Mouse (Mus musculus): ENCODE data around the gene Pam16. TPM values are rescaled to one million over a fixed set of nuclear protein-coding genes. Genes with fewer than 3 reads are reported as not detected.

The Pam16 gene
- polyA plus RNA-seq, 1 experiment from 2014 or later, result 117 TPM

DNA sequence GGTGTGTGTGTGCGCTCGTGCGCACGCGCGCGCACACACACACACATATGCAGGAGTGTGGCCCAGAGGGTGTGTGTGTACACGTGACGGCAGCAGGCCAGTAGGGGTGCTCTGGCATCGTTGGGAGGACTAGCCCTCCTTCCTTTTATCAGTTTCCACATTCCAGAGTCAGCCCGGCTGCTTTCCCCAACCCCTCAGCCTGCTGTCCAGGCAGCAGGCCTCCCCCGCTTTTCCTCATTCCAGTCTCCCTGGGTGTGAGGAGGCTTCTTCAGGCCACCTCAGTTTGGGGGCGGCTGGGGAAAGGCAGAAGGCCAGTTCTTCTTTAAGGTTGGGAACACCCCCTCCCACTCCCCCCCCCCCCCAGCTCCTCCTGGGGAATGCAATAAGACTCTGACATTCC, 17.4 kb upstream of the Pam16 start:
- WGBS, result 36% methylated on average over 13 of the region's 13 CpGs
- peaks cover 6% of the 10 kb centered on the region; the same call in 1 of the 2 replicates for H3K4me1 ChIP-seq (replicated peaks; ENCODE audit: control insufficient read depth, insufficient read depth, low read length)
- H3K4me3 ChIP-seq (ENCODE audit: low read depth, low read length), result no peak overlapping the region
- no peaks in the 10 kb centered on the region for H3K36me3 ChIP-seq (ENCODE audit: control insufficient read depth, insufficient read depth, low read length)
- peak overlapping the region; percentile 17; the same call in 1 of the 2 replicates for H3K4me2 ChIP-seq (replicated peaks; ENCODE audit: low read depth, low read length)
- H3K27me3 ChIP-seq (ENCODE audit: control insufficient read depth, insufficient read depth, low read length), result no peaks in the 10 kb centered on the region
- ATAC-seq (ENCODE audit: low FRiP score) (0 out of 2 replicates have a peak, but pooled peaks have one; percentile 25), DNase-seq (ENCODE audit: low spot score) (peak; percentile 39)
- no peaks in the 10 kb centered on the region for H3K9me3 ChIP-seq (ENCODE audit: control insufficient read depth, low read length)
- H3K27ac ChIP-seq (ENCODE audit: low read depth, low read length), result 0 out of 2 replicates have a peak overlapping the region, but pooled peaks have one; percentile 17
- H3K9ac ChIP-seq (ENCODE audit: low read depth, low read length), result 0 out of 2 replicates have a peak overlapping the region, but pooled peaks have one; percentile 15

- Histone ChIP-seq H3K27ac (ENCODE audit: low read depth, low read length) (no peak overlapping the region), H3K27me3 (ENCODE audit: control insufficient read depth, insufficient read depth, low read length) (no peaks in the 10 kb centered on the region), H3K4me1 (replicated peaks; ENCODE audit: control insufficient read depth, insufficient read depth, low read length) (peaks cover 6% of the 10 kb centered on the region; the same call in 1 of the 2 replicates), H3K9ac (ENCODE audit: low read depth, low read length) (no peak overlapping the region), H3K36me3 (ENCODE audit: control insufficient read depth, insufficient read depth, low read length) (no peaks in the 10 kb centered on the region), H3K4me3 (ENCODE audit: low read depth, low read length) (peak overlapping the region; percentile 60; the same call in 1 of the 2 replicates), H3K4me2 (replicated peaks; ENCODE audit: low read depth, low read length) (peak overlapping the region; percentile 90), H3K9me3 (ENCODE audit: control insufficient read depth, low read length) (no peaks in the 10 kb centered on the region)
- ATAC-seq (ENCODE audit: low FRiP score) (no peak), DNase-seq (ENCODE audit: low spot score) (no peak)
- WGBS, result 56% methylated on average over 3 of the region's 3 CpGs
Measured at GRCm38 (mm10) chr16:4641119-4641838, 16.5 kb upstream of the Pam16 start.

DNA sequence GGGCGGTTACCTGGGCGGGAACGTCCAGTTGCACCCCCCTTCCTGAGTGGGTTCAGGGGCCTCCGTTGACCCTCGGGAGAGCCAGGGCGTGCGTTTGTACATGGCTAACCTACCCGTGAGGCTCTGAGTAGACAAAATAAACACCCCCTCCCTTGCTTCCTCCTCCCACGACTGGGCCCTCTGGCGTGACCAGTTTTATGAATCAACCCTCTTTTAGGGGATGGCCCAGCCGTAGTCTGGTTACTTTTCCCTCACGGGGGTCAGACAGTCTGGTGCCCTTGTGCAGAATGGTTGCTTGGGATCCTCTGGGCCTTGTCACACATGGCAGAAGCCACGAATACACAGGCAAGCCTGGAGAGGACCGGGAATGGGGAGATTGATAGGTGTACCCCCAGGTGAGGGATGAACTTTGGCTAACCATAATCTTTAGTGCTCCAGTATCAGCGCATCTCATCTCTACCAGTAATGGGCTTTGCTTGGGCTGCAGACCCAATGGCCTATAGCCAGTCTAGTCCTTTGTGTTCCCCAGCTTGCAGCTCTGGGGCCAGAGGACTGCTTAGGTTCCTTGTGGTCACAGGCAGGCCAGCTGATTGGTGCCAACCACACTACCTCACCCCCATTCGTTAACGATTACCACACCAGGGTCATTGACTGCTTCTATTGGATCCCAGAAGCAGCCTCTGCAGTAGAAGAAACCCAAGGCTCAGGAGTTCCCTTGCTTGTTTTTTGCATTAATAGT, 15.6 kb upstream of the Pam16 start:
- WGBS, result 9% methylated on average over 17 of the region's 17 CpGs
- Histone ChIP-seq H3K36me3 (ENCODE audit: control insufficient read depth, insufficient read depth, low read length) (no peaks in the 10 kb centered on the region), H3K9ac (ENCODE audit: low read depth, low read length) (peak overlapping the region; percentile 67), H3K9me3 (ENCODE audit: control insufficient read depth, low read length) (no peaks in the 10 kb centered on the region), H3K27ac (ENCODE audit: low read depth, low read length) (peak overlapping the region; percentile 59; the same call in 1 of the 2 replicates), H3K27me3 (ENCODE audit: control insufficient read depth, insufficient read depth, low read length) (no peaks in the 10 kb centered on the region), H3K4me3 (ENCODE audit: low read depth, low read length) (peak overlapping the region; percentile 60), H3K4me2 (replicated peaks; ENCODE audit: low read depth, low read length) (peak overlapping the region; percentile 90), H3K4me1 (replicated peaks; ENCODE audit: control insufficient read depth, insufficient read depth, low read length) (peaks cover 6% of the 10 kb centered on the region; the same call in 1 of the 2 replicates)
- 0 out of 2 replicates have a peak, but pooled peaks have one; percentile 12 for ATAC-seq (ENCODE audit: low FRiP score)
- DNase-seq (ENCODE audit: low spot score), result no peak

DNA sequence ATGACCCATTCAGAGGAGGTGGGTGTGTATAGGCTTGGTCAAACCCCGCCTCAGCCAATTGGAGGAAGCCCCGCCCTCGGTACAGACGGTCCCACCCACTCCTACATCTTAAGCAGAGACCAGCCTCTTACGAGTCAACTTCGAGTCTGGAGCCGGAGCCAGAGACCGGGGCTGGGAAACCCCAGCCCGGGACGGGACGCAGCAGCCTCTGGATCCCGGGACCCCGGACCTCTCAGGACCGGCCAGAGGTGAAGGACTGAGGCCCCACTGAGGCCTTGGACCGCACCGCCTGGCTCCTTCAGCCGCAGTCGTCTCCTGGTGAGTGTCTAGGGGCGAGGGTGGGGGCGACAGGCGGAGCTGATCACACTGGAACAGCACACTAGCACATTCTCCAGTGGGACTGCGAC, 15.0 kb upstream of the Pam16 start, which contains the start of the genes Vasn and Dnaja3:
Gene Vasn, plus strand, starts transcription at position 111 of the 407 bp plus-strand sequence.
Gene Dnaja3, plus strand, starts transcription at position 159 of the 407 bp plus-strand sequence.
- ATAC-seq (ENCODE audit: low FRiP score), result peak; percentile 95
- Histone ChIP-seq H3K9ac (ENCODE audit: low read depth, low read length) (peak within 1 kb of the TSS; percentile 67), H3K4me2 (replicated peaks; ENCODE audit: low read depth, low read length) (peak within 1 kb of the TSS; percentile 90), H3K36me3 (ENCODE audit: control insufficient read depth, insufficient read depth, low read length) (no peaks in the 10 kb centered on the region), H3K27ac (ENCODE audit: low read depth, low read length) (peak within 1 kb of the TSS; percentile 59; the same call in 1 of the 2 replicates), H3K9me3 (ENCODE audit: control insufficient read depth, low read length) (no peaks in the 10 kb centered on the region), H3K4me1 (replicated peaks; ENCODE audit: control insufficient read depth, insufficient read depth, low read length) (peaks cover 6% of the 10 kb centered on the region; the same call in 1 of the 2 replicates), H3K4me3 (ENCODE audit: low read depth, low read length) (peak within 1 kb of the TSS; percentile 60), H3K27me3 (ENCODE audit: control insufficient read depth, insufficient read depth, low read length) (no peaks in the 10 kb centered on the region)
- WGBS, result 0% methylated on average over 22 of the region's 22 CpGs
- DNase-seq (ENCODE audit: low spot score), result peak; percentile 88

GRCm38 (mm10) chr16:4638891-4639390, 14.2 kb upstream of the Pam16 start:
- Histone ChIP-seq H3K9me3 (ENCODE audit: control insufficient read depth, low read length) (no peaks in the 10 kb centered on the region), H3K36me3 (ENCODE audit: control insufficient read depth, insufficient read depth, low read length) (no peaks in the 10 kb centered on the region), H3K4me1 (replicated peaks; ENCODE audit: control insufficient read depth, insufficient read depth, low read length) (peaks cover 6% of the 10 kb centered on the region; the same call in 1 of the 2 replicates), H3K9ac (ENCODE audit: low read depth, low read length) (no peak overlapping the region), H3K4me3 (ENCODE audit: low read depth, low read length) (no peak overlapping the region), H3K27ac (ENCODE audit: low read depth, low read length) (no peak overlapping the region), H3K27me3 (ENCODE audit: control insufficient read depth, insufficient read depth, low read length) (no peaks in the 10 kb centered on the region), H3K4me2 (replicated peaks; ENCODE audit: low read depth, low read length) (no peak overlapping the region)
- WGBS, result 87% methylated on average over 3 of the region's 3 CpGs
- DNase-seq (ENCODE audit: low spot score) (no peak), ATAC-seq (ENCODE audit: low FRiP score) (no peak)

- H3K9me3 ChIP-seq (ENCODE audit: control insufficient read depth, low read length), result no peaks in the 10 kb centered on the region
- H3K9ac ChIP-seq (ENCODE audit: low read depth, low read length), result no peak overlapping the region
- no peak overlapping the region for H3K27ac ChIP-seq (ENCODE audit: low read depth, low read length)
- no peak overlapping the region for H3K4me2 ChIP-seq (replicated peaks; ENCODE audit: low read depth, low read length)
- H3K4me1 ChIP-seq (replicated peaks; ENCODE audit: control insufficient read depth, insufficient read depth, low read length), result peaks cover under 1% of the 10 kb centered on the region; the same call in 1 of the 2 replicates
- WGBS, result 75% methylated on average over 4 of the region's 4 CpGs
- no peak overlapping the region for H3K4me3 ChIP-seq (ENCODE audit: low read depth, low read length)
- H3K27me3 ChIP-seq (ENCODE audit: control insufficient read depth, insufficient read depth, low read length), result no peaks in the 10 kb centered on the region
- no peaks in the 10 kb centered on the region for H3K36me3 ChIP-seq (ENCODE audit: control insufficient read depth, insufficient read depth, low read length)
- DNase-seq (ENCODE audit: low spot score) (no peak), ATAC-seq (ENCODE audit: low FRiP score) (no peak)
Measured at GRCm38 (mm10) chr16:4635760-4636159, 11.0 kb upstream of the Pam16 start.

DNA sequence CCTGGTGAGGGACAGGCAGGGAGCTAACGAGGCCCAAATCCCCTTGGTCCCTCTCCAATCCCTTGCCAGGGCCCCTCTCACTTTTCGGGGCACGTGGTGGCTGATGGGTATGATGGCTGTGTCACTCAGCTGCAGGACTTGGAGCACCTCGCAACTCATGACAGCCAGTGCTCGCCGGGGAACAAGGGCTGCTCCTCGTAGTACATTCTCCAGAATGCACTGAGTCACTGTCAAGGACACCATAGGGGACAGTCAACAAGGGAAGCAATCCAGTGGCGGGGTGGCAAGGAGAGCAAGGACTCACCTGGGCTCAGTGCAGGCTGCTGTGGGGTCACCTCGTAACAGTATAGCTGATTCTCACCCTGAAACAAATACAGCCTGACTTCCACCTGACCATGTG, 9.9 kb upstream of the Pam16 start:
- H3K27me3 ChIP-seq (ENCODE audit: control insufficient read depth, insufficient read depth, low read length), result no peaks in the 10 kb centered on the region
- H3K4me2 ChIP-seq (replicated peaks; ENCODE audit: low read depth, low read length), result no peak overlapping the region
- DNase-seq (ENCODE audit: low spot score) (no peak), ATAC-seq (ENCODE audit: low FRiP score) (no peak)
- H3K9me3 ChIP-seq (ENCODE audit: control insufficient read depth, low read length), result no peaks in the 10 kb centered on the region
- no peak overlapping the region for H3K27ac ChIP-seq (ENCODE audit: low read depth, low read length)
- WGBS, result 87% methylated on average over 9 of the region's 9 CpGs
- H3K36me3 ChIP-seq (ENCODE audit: control insufficient read depth, insufficient read depth, low read length), result no peaks in the 10 kb centered on the region
- H3K4me1 ChIP-seq (replicated peaks; ENCODE audit: control insufficient read depth, insufficient read depth, low read length), result no peaks in the 10 kb centered on the region
- H3K4me3 ChIP-seq (ENCODE audit: low read depth, low read length), result no peak overlapping the region
- no peak overlapping the region for H3K9ac ChIP-seq (ENCODE audit: low read depth, low read length)

DNA sequence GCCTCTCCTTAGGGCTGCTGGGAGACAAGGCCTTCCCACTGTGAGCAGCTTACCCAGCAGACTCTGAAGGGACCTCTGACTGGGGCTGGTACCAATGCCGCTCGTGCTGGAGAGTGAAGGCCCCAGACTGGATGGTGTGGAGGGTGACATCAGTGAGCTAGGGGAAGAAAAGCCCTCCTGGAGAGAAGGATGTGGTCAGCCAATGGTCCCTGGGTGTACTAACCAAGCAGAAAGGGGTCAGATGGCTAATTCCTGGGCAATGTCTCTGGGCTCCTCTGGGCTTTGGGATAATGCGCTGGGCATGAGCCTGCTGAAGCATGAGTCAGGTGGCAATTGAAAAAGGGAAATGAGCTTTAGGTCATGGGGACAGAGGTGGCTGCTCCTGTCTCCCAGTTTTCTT, 8.9 kb upstream of the Pam16 start:
- Histone ChIP-seq H3K4me1 (replicated peaks; ENCODE audit: control insufficient read depth, insufficient read depth, low read length) (no peaks in the 10 kb centered on the region), H3K4me2 (replicated peaks; ENCODE audit: low read depth, low read length) (no peak overlapping the region), H3K9ac (ENCODE audit: low read depth, low read length) (no peak overlapping the region), H3K27ac (ENCODE audit: low read depth, low read length) (no peak overlapping the region), H3K4me3 (ENCODE audit: low read depth, low read length) (no peak overlapping the region), H3K9me3 (ENCODE audit: control insufficient read depth, low read length) (no peaks in the 10 kb centered on the region), H3K36me3 (ENCODE audit: control insufficient read depth, insufficient read depth, low read length) (no peaks in the 10 kb centered on the region), H3K27me3 (ENCODE audit: control insufficient read depth, insufficient read depth, low read length) (no peaks in the 10 kb centered on the region)
- WGBS, result 92% methylated on average over 3 of the region's 3 CpGs
- DNase-seq (ENCODE audit: low spot score) (no peak), ATAC-seq (ENCODE audit: low FRiP score) (no peak)

All from hindbrain, embryonic 11.5 days (tissue).